Comparison of ENCODE assay signal across 14 mouse cellular contexts in the genomic region with DNA sequence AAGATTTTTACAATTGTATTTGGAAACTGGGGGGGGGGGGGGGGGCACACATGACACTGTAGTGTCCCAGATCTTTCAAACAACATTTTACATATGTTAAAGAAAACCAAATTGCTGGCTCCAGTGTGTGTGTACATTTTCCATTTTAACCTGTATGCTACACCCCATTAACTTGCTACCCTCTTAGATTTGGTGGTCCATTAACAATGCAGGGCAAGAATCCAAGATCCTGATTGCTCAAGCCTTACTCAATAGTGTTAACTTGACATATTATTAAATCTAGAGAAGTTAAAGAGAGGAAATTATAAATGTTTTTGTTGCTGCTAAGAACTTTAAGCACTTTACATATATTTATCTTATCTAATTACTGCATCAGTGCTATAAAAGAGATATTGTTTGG.
"Had no signal": no experiment of that assay in that cellular context is flagged by ENCODE, and none has a peak within 500 bp of the region (broad histone marks: within the 10 kb centered on the region; RNA-seq: fewer than 3 reads in every experiment).

No protein-coding gene starts in this region.

- H3K27ac ChIP-seq: intestine, embryonic 15.5 days; left cerebral cortex, adult 2 months; limb, embryonic 10.5 days; midbrain, embryonic 10.5 days; neural tube, embryonic 13.5 days had no signal

- H3K36me3 ChIP-seq: intestine, embryonic 15.5 days; limb, embryonic 10.5 days; midbrain, embryonic 10.5 days; neural tube, embryonic 13.5 days had no signal

- H3K4me2 ChIP-seq: intestine, embryonic 15.5 days; lung, embryonic 14.5 days; neural tube, embryonic 13.5 days had no signal

- H3K4me3 ChIP-seq: intestine, embryonic 15.5 days; left cerebral cortex, adult 2 months; limb, embryonic 10.5 days; midbrain, embryonic 10.5 days; neural tube, embryonic 13.5 days had no signal

- H3K27me3 ChIP-seq: intestine, embryonic 15.5 days; neural tube, embryonic 13.5 days had no signal

- H3K4me1 ChIP-seq: intestine, embryonic 15.5 days; midbrain, embryonic 10.5 days had no signal

- H3K9ac ChIP-seq: intestine, embryonic 15.5 days; lung, embryonic 14.5 days; neural tube, embryonic 13.5 days had no signal

- ATAC-seq: intestine, embryonic 15.5 days; midbrain, embryonic 16.5 days had no signal

- DNase-seq: lung, embryonic 14.5 days; lung, postnatal 10 days; lung, postnatal 4 days; retina, postnatal 1 day; right cerebral cortex, postnatal 4 days; spleen, adult 18-20 months; thymus, adult 18-20 months; thymus, postnatal 14 days had no signal

- H3K9me3 ChIP-seq: intestine, embryonic 15.5 days; limb, embryonic 10.5 days; midbrain, embryonic 10.5 days; neural tube, embryonic 13.5 days had no signal
